Mouse (Mus musculus): ENCODE measurements at regions not wholly inside any gene's neighbourhood (a gene's known extent, or its start where the extent isn't known, plus 50 kb on each side); places are given as distances from the start of the nearest gene placed in this dataset.

DNA sequence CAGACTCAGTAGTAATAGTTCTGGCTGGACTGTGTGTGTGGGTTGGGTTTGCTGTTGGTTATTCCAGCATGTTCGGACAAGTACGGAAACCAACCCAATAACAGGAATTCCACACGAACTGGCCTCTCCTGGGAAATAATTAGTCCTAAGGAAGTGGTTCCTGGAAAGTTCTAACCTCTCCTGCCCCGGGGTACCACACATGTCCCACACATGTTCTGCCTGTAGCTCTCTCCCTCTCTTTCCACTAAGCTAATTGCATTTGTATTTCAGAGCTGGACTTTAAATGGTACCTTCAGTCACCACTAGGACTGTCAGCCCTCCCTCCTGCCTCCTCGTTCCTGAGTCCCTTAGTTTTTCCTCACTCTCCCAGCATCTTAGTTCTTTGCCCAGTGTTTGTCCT is 178.2 kb upstream of the Ccdc122 start:
- no peak for TF ChIP-seq CTCF (IDR thresholded peaks at IDR 0.05; ENCODE audit: low read depth)
- no peak for TF ChIP-seq EP300 (IDR thresholded peaks at IDR 0.05; ENCODE audit: low read depth)
